Mouse (Mus musculus) gastrocnemius, postnatal 14 days (tissue): ENCODE results near the gene Ighmbp2. TPM values are rescaled to one million over a fixed set of nuclear protein-coding genes. Genes with fewer than 3 reads are reported as not detected.

Source experiments
- DNase-seq: peaks from one replicate; pipeline ENCODE4 v3.0.0; 2021; ENCODE audit warnings: mixed read lengths
- intact Hi-C: fragments of 180-260 bp; cut with DNase I; formaldehyde crosslinking; loops from one replicate; pipeline ENCODE4 v1.15.1; 2025; ENCODE audit warnings: low total_unique reads
- long read RNA-seq, 2 experiments: library from polyadenylated mRNA; stranded (forward); transcript quantifications; one replicate each; pipeline ENCODE4 v2.0.0; 2021
- total RNA-seq, 2 experiments: library from RNA; stranded (reverse); gene quantifications; 2 replicates each; pipeline ENCODE4 v1.2.3; 2021

The Ighmbp2 gene
- total RNA-seq = 1 to 10 TPM; 3.6 to 4.0 TPM
- long read RNA-seq, experiment 1, full-length matches to known transcripts = 3 of 6 reads
- long read RNA-seq, experiment 1, partial matches to known transcripts = 1 of 6 reads
- long read RNA-seq, experiment 1, other reads (novel, unspliced or antisense) = 2 of 6 reads
- long read RNA-seq, experiment 2, full-length matches to known transcripts = 3 of 6 reads
- long read RNA-seq, experiment 2, partial matches to known transcripts = 0 of 6 reads
- long read RNA-seq, experiment 2, other reads (novel, unspliced or antisense) = 3 of 6 reads

DNA sequence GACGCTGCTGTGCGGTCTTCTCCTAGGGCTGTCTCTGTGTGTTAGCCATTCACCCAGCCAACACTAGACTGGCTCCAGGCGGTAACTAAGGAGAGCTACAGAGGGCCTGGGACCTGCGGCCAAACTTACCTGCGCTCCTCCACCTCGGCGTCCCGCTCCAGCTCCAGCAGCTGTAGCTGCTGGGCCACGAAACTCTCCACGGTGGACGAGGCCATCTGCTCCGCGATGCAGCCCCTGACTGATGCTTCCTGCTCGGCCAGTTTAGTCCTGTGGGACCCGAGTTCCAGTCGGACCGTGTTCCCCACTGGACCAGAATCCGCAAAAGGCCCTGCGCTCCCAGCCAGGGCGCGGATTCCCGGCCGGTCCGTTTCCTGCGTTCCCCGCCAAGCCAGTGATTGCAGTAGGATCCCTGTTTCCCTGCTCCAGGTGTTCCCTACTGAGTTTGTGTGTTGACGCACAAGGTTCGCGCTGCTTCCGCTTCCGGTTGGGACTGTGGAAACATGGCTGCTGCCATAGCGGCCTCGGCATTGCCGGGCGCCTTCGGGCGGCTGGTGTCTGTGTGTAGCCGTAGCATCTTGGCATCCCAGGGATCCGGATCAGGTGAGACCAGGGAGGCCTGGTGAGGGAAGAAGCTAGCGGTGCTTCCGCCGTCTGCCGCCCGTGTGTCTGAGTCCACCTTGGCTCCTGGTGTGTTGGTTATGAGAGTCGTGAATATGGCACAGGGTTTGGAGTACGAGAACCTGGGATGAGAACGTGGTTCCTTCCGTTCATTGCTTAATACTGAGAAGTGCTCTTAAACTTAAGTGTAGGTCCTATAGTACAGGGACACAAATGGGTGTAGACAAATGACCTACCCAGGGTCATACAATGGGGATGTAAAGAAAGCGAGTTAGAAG, at the start of gene Ighmbp2, which contains the start of gene Mrpl21:
Ighmbp2 (minus strand) TSS at position 446 of the 896 bp plus-strand sequence.
Mrpl21 (plus strand) TSS at position 330 of the 896 bp plus-strand sequence.
- DNase-seq = peak; percentile 88
- intact Hi-C loops = no loop called here

DNA sequence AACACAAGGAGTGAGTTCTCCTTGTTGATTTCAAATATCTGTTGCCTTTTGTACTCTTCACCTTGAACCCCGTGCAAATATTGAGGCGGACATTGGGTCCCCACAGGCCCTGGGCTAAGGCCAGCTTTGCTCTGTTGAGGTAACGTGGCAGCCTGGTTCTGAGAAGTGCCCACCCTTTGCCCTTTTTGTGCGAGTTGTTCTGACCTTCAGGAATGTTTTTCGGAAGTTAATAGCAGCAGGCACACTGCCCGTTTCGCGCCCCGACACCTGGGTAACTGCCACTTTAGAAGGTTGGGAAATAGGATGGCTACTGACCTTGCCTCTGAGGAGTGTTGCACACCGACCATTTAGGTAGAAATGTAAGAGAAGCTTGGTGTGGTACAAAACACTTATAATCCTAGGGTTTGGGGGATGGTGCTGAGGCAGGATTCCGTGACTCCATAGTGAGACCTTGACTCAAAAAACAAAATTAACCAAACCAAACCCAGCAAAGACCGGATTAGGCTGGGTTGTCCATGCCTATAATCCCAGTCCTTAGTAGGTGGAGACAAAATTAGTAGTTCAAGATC, 43.7 kb upstream of the Ighmbp2 start:
- intact Hi-C loops = no loop called here
- no peak for DNase-seq

DNA sequence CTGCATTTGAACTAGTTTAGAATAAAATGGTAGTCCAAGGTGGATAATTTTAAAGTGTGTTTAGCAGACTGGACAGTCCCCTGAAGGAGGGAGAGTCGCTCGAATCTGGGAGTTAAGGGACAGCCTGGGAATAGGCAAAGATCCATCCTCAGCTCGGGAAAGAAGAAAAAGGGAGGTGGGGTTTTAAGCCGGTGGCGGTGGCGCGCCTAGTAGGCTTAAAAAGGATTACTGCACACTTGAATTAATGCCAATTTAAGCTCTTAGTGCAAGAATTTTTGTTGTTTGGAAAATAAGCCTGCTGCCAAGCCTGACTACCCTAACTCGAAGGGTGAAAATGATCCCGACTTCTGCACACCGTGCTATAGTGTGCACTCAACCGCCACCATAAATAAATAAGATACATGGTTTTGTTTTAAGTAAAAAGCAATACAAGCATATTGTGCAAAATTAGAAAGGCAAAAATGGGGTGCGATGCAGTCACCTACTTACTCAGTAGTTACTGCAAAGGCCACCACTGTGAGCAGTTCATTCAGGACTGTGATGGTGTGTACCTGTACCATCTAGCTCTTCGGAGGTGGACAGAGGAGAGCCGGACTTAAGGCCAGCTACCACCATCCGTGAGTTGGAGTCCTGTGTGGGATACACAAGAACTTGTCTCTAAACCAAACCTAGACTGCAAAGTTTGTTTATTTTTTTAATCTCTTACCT, 43.1 kb upstream of the Ighmbp2 start:
- no peak for DNase-seq
- intact Hi-C loops = no loop called here

DNA sequence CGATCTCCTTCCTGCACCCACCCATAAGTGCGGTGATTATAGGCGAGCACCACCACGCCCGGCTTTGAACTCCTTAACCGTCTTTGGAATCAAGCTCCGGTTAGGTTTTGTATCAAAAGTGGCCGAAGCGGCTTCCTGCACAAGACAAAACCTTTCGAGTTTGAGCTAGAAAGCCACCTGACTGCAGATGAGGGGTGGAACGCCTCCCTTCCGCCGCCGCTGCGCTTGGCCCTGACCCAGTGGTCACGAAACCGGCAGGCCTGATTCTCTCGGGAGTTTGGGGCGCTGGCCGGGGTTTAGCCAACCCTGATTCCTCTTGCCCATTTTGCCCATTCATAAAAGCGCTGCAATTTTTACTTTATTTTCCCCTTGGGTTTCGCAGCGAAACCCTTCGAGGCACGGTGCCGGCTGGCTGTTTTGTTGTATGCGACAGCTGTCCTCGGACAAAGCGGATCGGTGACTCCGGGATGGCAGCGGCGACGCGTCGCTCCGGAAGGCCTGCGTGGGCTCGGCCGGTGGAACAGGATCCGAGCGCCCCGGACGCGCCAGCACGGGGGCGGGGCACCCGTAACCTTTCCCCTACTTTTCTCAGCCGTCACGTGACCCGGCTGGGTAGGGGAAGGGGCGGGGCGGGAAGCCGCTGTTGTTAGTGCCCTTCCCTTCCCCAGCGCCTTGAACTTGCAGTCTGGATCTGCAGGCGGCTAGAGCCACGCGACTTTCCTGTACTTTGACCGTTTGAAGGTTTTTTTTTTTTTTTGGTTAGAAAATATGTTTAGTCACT, 42.3 kb upstream of the Ighmbp2 start:
- peak; percentile 94 for DNase-seq
- intact Hi-C loops = no loop called here

DNA sequence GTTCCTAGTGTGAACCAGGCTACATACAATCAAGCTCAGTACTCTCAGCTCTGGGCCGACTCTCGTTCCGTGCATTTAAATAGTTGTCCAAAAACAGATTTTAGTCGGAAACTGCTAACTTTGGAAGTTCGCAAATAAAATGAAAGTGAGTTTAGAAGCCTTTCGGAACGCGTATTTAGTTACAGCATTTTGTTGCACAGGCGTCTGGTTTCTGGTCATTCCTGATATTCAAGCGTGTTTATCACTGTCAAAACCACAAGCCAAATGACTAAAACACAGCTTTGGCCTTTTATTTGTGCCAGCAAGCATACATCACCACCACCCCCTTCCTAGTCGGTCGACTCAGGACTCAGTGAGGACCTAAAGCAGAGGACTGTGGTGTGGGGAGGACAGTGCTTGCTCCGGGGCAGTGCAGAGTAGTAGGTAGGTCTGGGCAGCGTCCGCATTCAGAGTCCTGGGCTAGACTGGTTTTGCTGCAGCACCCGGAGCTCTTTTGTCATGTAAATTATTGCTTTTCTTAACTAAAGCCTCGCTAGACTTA, 41.5 kb upstream of the Ighmbp2 start:
- no peak for DNase-seq
- intact Hi-C loops = no loop called here

GRCm38 (mm10) chr19:3323753-3324270, 41.0 kb upstream of the Ighmbp2 start:
- intact Hi-C loops = no loop called here

DNA sequence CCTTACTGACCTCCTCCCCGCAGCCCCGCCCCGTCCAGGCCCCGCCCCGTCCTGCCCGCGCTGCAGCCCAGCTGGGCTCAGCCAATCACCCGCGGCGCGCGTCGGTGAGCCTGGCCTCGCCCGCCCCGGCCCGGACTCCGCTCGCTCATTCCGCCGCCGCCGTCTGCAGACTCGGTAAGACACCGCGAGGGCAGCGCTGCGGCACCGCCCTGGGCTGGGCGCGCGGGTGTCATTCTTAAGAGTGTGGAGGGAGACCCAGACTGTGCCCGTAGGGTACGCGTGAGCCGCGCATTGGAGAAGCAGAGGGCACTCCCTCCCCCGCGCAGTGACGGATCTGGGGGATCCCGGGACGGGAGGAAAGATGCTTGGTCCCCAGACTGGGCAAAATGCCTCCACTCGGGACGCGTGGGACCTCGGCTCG, 40.4 kb upstream of the Ighmbp2 start:
- DNase-seq = peak; percentile 91
- intact Hi-C loops = no loop called here

More at GRCm38 (mm10) chr19:3323753-3324270, 41.0 kb upstream of the Ighmbp2 start:
- peak; percentile 78 for DNase-seq

- intact Hi-C loops = no loop called here
- peak; percentile 65 for DNase-seq
These were observed 39.6 kb upstream of the Ighmbp2 start, which contains the start of gene Cpt1a for GRCm38 (mm10) chr19:3322261-3322969. Gene Cpt1a (plus strand): TSS chr19:3322334.

GRCm38 (mm10) chr19:3321617-3322016, 38.8 kb upstream of the Ighmbp2 start:
- intact Hi-C loops = no loop called here

GRCm38 (mm10) chr19:3320801-3321200, 38.0 kb upstream of the Ighmbp2 start:
- intact Hi-C loops = no loop called here
- no peak for DNase-seq

More at GRCm38 (mm10) chr19:3321617-3322016, 38.8 kb upstream of the Ighmbp2 start:
- DNase-seq = peak; percentile 71

- intact Hi-C loops = no loop called here
- no peak for DNase-seq
These were observed 37.3 kb upstream of the Ighmbp2 start for GRCm38 (mm10) chr19:3320086-3320485.

DNA sequence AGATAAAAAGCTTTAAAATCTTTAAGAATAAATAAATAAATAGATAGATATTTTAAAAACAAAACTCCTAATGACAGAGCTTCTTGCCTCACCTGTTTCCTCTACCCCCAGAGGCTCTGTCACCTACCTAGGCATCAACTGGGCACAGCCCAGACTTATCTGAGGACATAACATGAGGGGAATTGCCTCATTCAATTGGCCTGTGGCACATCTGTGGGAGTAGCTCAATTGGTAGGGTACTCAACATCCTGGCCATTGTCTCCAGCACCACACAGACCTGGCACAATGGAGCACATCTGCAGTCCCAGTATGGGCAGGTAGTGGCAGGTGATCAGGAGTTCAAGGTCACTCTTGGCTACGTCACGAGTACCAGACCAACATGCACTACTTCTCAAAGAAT, 36.5 kb upstream of the Ighmbp2 start:
- no peak for DNase-seq
- intact Hi-C loops = no loop called here

- intact Hi-C loops = no loop called here
- no peak for DNase-seq
These were observed 24.5 kb upstream of the Ighmbp2 start for GRCm38 (mm10) chr19:3307175-3307949.

DNA sequence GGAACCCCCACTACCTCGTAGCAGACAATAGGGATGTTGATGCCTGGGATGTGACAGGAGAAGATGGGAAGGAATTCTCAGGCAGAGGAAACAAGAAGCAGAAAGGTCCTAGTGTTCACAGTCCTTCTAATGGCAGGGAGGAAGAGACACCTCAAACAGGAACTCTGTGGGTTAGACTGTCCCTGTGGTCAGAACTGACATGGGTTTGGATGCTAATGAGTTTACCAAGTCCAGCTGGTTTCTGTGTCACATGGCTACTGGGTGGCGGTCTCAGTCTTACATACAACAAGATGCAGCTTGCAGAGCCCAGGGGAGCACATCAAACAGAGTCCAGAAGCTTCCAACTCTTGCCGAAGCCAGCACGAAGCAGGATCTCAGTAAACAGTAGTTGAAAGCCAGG, 21.2 kb upstream of the Ighmbp2 start:
- intact Hi-C loops = loop anchor here (5.0 kb wide), 1 partner anchor 63 kb away; no protein-coding TSS in a partner anchor
- DNase-seq = no peak

- DNase-seq = no peak
- intact Hi-C loops = no loop called here
These were observed 15.0 kb upstream of the Ighmbp2 start for GRCm38 (mm10) chr19:3297775-3298174.

DNA sequence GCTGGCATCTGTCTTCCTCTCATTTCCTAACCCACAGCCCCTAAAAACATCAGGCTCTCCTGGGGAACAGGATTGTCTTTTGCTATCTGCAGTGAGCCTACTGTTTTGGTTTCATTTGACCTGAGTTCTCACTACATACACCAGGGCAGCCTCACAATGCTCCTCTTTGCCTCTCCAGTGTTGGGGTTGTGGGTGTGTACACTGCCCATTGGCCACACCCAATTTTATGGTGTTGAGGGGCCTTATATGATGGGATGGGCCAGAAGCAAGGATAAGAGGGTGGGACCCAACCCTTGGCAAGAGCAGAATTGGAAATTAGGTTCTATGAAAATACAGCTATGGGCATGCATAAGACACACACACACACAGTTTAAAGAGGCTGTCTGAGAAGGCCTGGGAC, 14.2 kb upstream of the Ighmbp2 start:
- DNase-seq = no peak
- intact Hi-C loops = no loop called here

GRCm38 (mm10) chr19:3295245-3295644, 12.4 kb upstream of the Ighmbp2 start:
- intact Hi-C loops = no loop called here
- DNase-seq = no peak
